Mouse (Mus musculus) ES-Bruce4 (cell line): ENCODE measurements around the gene Wdr77. TPM values are rescaled to one million over a fixed set of nuclear protein-coding genes. Genes with fewer than 3 reads are reported as not detected.
"Not testable (repeated sequence)": the region's sequence is repeated elsewhere in the genome, so short reads cannot be mapped to it uniquely, and the experiment has no call there.

Source experiments
- H3K27ac ChIP-seq: 2 replicates; pipeline ENCODE4 v1.5.1; 2012; ENCODE audit warnings: low read length, inconsistent platforms; ENCODE audit not compliant: insufficient read depth
- H3K27me3 ChIP-seq: 2 replicates; pipeline ENCODE4 v1.6.1; 2012; ENCODE audit warnings: mild to moderate bottlenecking, low read length, inconsistent platforms; ENCODE audit not compliant: control insufficient read depth, poor library complexity, insufficient read depth, severe bottlenecking
- H3K36me3 ChIP-seq: 2 replicates; pipeline ENCODE4 v1.6.1; 2012; ENCODE audit warnings: inconsistent platforms, mild to moderate bottlenecking, low read length, moderate library complexity; ENCODE audit not compliant: control insufficient read depth, poor library complexity, insufficient read depth, severe bottlenecking
- H3K4me1 ChIP-seq: one replicate; pipeline ENCODE4 v1.8.1; 2011; ENCODE audit warnings: low read length; ENCODE audit not compliant: control insufficient read depth, insufficient read depth
- H3K4me3 ChIP-seq: 2 replicates; pipeline ENCODE4 v1.5.1; 2011; ENCODE audit warnings: low read depth, mild to moderate bottlenecking, low read length
- H3K9ac ChIP-seq: 2 replicates; pipeline ENCODE4 v1.6.1; 2012; ENCODE audit warnings: low read depth, mild to moderate bottlenecking, inconsistent platforms; ENCODE audit not compliant: poor library complexity, severe bottlenecking
- H3K9me3 ChIP-seq: replicated peaks from 2 replicates; pipeline ENCODE4 v1.6.1; 2012; ENCODE audit warnings: mild to moderate bottlenecking, low read length, inconsistent platforms; ENCODE audit not compliant: control insufficient read depth, poor library complexity, insufficient read depth, severe bottlenecking
- CTCF ChIP-seq: IDR thresholded peaks from one replicate; pipeline ENCODE4 v1.8.1; 2011; ENCODE audit warnings: low read depth, low read length
- EP300 ChIP-seq: IDR thresholded peaks from 2 replicates; pipeline ENCODE4 v1.6.1; 2011; ENCODE audit warnings: low read depth, low read length; ENCODE audit not compliant: insufficient read depth
- POLR2A ChIP-seq: IDR thresholded peaks from one replicate; pipeline ENCODE4 v1.8.1; 2011; ENCODE audit warnings: low read length; ENCODE audit not compliant: insufficient read depth
- polyA plus RNA-seq: library from polyadenylated mRNA; stranded (reverse); fragments of >200 nt; gene quantifications from 2 replicates; pipeline ENCODE4 v1.2.4, GENCODE M21; 2011; ENCODE audit warnings: low read depth; ENCODE audit not compliant: missing spikeins, insufficient read depth, insufficient read length

Wdr77 gene
- polyA plus RNA-seq, 1 experiment: 144 TPM

DNA sequence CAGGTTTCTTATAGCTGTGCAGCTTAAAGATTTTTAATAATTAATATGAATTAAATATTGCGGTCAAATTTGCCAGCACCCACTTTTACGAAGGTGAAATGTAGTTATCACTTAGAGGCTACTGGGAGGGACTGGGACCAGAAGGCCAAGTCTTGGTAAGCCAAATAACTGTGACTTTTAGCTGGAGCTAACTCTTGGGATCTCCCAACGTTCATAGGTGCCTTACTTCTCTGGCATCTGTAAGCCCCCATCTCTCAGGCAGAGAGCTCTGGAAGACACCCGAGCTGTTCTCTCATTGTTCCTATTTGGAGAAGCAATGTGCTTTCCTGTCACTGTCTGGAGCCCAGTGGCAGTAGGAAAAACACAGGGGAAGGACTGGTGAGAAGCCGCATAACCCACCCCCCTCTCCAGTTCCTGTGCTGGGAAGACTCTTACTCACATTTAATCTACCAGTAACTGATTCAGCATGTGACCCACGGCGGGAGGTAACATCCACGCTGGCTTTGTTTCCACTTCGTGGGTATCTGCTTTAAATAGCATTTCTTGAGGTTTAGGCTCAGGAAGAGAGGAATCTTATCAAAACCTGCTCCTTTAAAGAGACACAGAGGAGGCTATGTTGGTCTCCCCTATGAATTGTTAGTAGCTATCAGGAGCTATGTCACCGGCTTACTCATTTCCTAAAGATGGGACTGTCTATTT is 41.4 kb upstream of the Wdr77 start:
- Histone ChIP-seq H3K9me3 (no peaks in the 10 kb centered on the region), H3K27me3 (no peaks in the 10 kb centered on the region), H3K36me3 (no peaks in the 10 kb centered on the region), H3K27ac (no peak overlapping the region), H3K9ac (no peak overlapping the region), H3K4me3 (no peak overlapping the region), H3K4me1 (no peaks in the 10 kb centered on the region)
- TF ChIP-seq POLR2A: no peak
- no peak for TF ChIP-seq CTCF
- TF ChIP-seq EP300: no peak

GRCm38 (mm10) chr3:105918355-105918745 is 40.8 kb upstream of the Wdr77 start:
- no peaks in the 10 kb centered on the region for H3K4me1 ChIP-seq
- H3K9ac ChIP-seq: no peak overlapping the region
- H3K36me3 ChIP-seq: no peaks in the 10 kb centered on the region
- no peak overlapping the region for H3K27ac ChIP-seq
- H3K9me3 ChIP-seq: no peaks in the 10 kb centered on the region
- no peak overlapping the region for H3K4me3 ChIP-seq
- no peaks in the 10 kb centered on the region for H3K27me3 ChIP-seq
- TF ChIP-seq POLR2A: no peak
- no peak for TF ChIP-seq EP300
- no peak for TF ChIP-seq CTCF

DNA sequence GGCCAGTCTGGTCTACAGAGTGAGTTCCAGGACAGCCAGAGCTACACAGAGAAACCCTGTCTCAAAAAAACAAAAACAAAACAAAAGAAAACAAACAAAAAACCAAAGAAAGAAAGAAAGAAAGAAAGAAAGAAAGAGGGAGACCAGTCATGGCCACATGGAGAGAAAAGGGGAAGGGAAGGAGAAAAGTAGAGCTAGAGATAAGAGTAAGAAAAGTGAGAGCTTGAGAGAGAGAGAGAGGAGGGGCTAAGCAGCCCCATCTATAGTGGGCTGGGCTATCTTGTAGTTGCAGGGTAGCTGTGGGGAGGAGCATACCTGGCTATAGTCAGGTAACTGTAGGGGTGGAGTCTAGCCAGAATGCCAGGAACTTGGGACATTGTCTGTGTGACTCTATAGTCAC is 38.4 kb upstream of the Wdr77 start:
- H3K9ac ChIP-seq, H3K4me3 ChIP-seq, H3K27me3 ChIP-seq, H3K9me3 ChIP-seq, H3K36me3 ChIP-seq, H3K27ac ChIP-seq, H3K4me1 ChIP-seq: not testable (repeated sequence)

DNA sequence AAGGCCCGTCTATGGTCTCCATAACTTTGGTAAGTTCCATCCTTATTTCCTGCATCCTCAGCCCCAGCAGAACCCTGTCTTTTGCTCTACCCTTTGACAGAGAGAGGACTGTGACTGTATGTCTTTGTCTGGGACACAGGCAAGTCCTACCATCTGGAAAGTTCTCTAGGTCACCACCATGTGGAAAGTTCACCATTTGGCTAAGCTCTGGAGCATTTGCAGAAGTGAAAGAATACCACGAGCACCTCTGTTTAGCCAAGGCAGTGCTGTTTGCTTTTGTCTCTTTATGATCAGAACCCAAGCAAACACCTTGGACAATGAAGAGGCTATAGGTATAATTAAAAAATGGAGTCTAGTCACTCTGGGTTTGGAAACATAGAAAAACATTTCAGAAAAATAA is 37.2 kb upstream of the Wdr77 start:
- no peak overlapping the region for H3K27ac ChIP-seq
- H3K9ac ChIP-seq: no peak overlapping the region
- H3K9me3 ChIP-seq: no peaks in the 10 kb centered on the region
- no peak overlapping the region for H3K4me3 ChIP-seq
- no peaks in the 10 kb centered on the region for H3K36me3 ChIP-seq
- no peaks in the 10 kb centered on the region for H3K4me1 ChIP-seq
- TF ChIP-seq CTCF (no peak), EP300 (no peak), POLR2A (no peak)
- no peaks in the 10 kb centered on the region for H3K27me3 ChIP-seq

DNA sequence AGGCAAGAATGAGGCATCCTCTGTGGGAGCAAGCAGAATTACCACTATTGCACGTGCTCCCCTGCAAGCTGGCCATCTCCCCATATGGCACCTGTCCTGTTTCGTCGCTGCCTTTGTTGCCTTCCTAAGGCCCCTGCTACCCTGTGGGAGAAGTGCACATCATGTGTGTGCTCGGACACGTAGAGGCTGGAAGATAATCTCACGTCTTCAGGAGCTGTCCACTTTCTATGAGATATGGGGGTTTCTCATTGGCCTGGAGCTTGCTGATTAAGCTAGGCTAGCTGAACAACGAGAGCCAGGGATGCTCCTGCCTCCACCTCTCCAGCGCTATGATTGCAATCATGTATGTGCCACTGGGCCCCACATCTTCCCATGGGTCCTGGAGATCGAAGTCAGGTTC is 34.6 kb upstream of the Wdr77 start:
- H3K36me3 ChIP-seq: no peaks in the 10 kb centered on the region
- H3K4me3 ChIP-seq: no peak overlapping the region
- H3K9me3 ChIP-seq: no peaks in the 10 kb centered on the region
- H3K4me1 ChIP-seq: no peaks in the 10 kb centered on the region
- TF ChIP-seq CTCF (no peak), POLR2A (no peak), EP300 (no peak)
- no peak overlapping the region for H3K9ac ChIP-seq
- no peak overlapping the region for H3K27ac ChIP-seq
- no peaks in the 10 kb centered on the region for H3K27me3 ChIP-seq

- Histone ChIP-seq H3K4me1 (no peaks in the 10 kb centered on the region), H3K27me3 (no peaks in the 10 kb centered on the region), H3K36me3 (no peaks in the 10 kb centered on the region), H3K9ac (no peak overlapping the region), H3K4me3 (no peak overlapping the region), H3K9me3 (no peaks in the 10 kb centered on the region), H3K27ac (no peak overlapping the region)
- TF ChIP-seq CTCF (no peak), EP300 (no peak), POLR2A (no peak)
Observed at GRCm38 (mm10) chr3:105927561-105928194, 31.5 kb upstream of the Wdr77 start.
